Mouse (Mus musculus) neural tube, embryonic 14.5 days (tissue): ENCODE measurements around the gene Rnf186. TPM values are rescaled to one million over a fixed set of nuclear protein-coding genes. Genes with fewer than 3 reads are reported as not detected.

Experiments used
- ATAC-seq: fragments of 200-750 bp; cut with Nextera tagmentation; 2 replicates; pipeline ENCODE4 v1.8.0; 2017; ENCODE audit warnings: low read depth, mild to moderate bottlenecking, moderate TSS enrichment, moderate library complexity
- H3K27ac ChIP-seq: fragments of 300-500 bp; sonication (generic); 2 replicates; pipeline ENCODE4 v1.5.1; 2014; ENCODE audit warnings: low read depth, mild to moderate bottlenecking, control low read depth, low read length, moderate library complexity, mixed read lengths
- H3K27me3 ChIP-seq: fragments of 300-500 bp; sonication (generic); 2 replicates; pipeline ENCODE4 v1.6.1; 2014; ENCODE audit warnings: low read length; ENCODE audit not compliant: control insufficient read depth, insufficient read depth
- H3K36me3 ChIP-seq: fragments of 300-500 bp; sonication (generic); 2 replicates; pipeline ENCODE4 v1.6.1; 2014; ENCODE audit warnings: low read length, mixed read lengths; ENCODE audit not compliant: control insufficient read depth, insufficient read depth
- H3K4me1 ChIP-seq: fragments of 300-500 bp; sonication (generic); 2 replicates; pipeline ENCODE4 v1.6.1; 2014; ENCODE audit warnings: low read length; ENCODE audit not compliant: control insufficient read depth, insufficient read depth
- H3K4me2 ChIP-seq: fragments of 300-500 bp; sonication (generic); 2 replicates; pipeline ENCODE4 v1.6.1; 2014; ENCODE audit warnings: mild to moderate bottlenecking, low read depth, low read length, control low read depth
- H3K4me3 ChIP-seq: fragments of 300-500 bp; sonication (generic); 2 replicates; pipeline ENCODE4 v1.5.1; 2014; ENCODE audit warnings: low read depth, low read length, control low read depth, mixed read lengths
- H3K9ac ChIP-seq: fragments of 300-500 bp; sonication (generic); replicated peaks from 2 replicates; pipeline ENCODE4 v1.6.1; 2014; ENCODE audit warnings: low read depth, mild to moderate bottlenecking, control low read depth, low read length, mixed read lengths
- H3K9me3 ChIP-seq: fragments of 300-500 bp; sonication (generic); 2 replicates; pipeline ENCODE4 v1.6.1; 2016; ENCODE audit warnings: low read length; ENCODE audit not compliant: control insufficient read depth
- WGBS: fragments of 180-500 bp; shearing (Covaris S2); extraction: QIAGEN DNeasy Blood & Tissue Kit; methylation state at CpG from one replicate; pipeline ENCODE4 v1.1.7; 2014; 5-methylcytosine and 5-hydroxymethylcytosine counted together
- polyA plus RNA-seq: library from polyadenylated mRNA; unstranded; fragments of >200 nt; fragmentation: Nextera tagmentation; extraction: Ambion mirVana; gene quantifications from 2 replicates; pipeline ENCODE4 v1.2.1, GENCODE M21; 2014

Gene Rnf186
- polyA plus RNA-seq: not detected in 2 replicates

GRCm38 (mm10) chr4:138966866-138967265 lies at the start of gene Rnf186:
TSS of gene Rnf186 (plus strand) at chr4:138967112.
- H3K9ac ChIP-seq: no peak within 1 kb of the TSS
- H3K27ac ChIP-seq: no peak within 1 kb of the TSS
- no peak within 1 kb of the TSS for H3K4me2 ChIP-seq
- no peak within 1 kb of the TSS for H3K4me3 ChIP-seq
- no peaks in the 10 kb centered on the region for H3K36me3 ChIP-seq
- 94% methylated on average over 13 of the region's 13 CpGs for WGBS
- no peaks in the 10 kb centered on the region for H3K9me3 ChIP-seq
- no peaks in the 10 kb centered on the region for H3K4me1 ChIP-seq
- no peaks in the 10 kb centered on the region for H3K27me3 ChIP-seq
- no peak for ATAC-seq

DNA sequence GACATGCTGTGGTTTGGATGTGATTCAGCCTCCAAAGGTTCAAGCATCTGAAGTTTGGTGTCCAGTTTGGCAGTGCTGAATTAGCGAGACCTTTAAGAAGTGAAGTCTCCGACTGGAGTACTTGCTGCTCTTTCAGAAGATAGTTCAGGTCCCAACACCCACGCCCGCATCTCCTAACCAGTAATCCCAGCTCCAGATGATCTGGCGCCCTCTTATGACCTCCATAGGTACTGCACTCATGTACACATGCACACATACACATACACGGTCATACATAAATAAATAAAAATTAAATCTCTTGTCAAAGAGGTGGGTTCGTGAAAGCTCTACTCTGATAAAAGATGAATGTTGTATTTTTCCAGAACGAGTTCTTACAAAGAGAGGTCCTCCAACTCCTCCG lies 49.6 kb upstream of the Rnf186 start:
- ATAC-seq: no peak
- H3K9me3 ChIP-seq: no peaks in the 10 kb centered on the region
- no peak overlapping the region for H3K27ac ChIP-seq
- peaks cover 7% of the 10 kb centered on the region for H3K4me1 ChIP-seq
- H3K36me3 ChIP-seq: no peaks in the 10 kb centered on the region
- H3K27me3 ChIP-seq: no peaks in the 10 kb centered on the region
- WGBS: 85% methylated on average over 9 of the region's 9 CpGs
- no peak overlapping the region for H3K4me2 ChIP-seq
- H3K4me3 ChIP-seq: no peak overlapping the region
- no peak overlapping the region for H3K9ac ChIP-seq

DNA sequence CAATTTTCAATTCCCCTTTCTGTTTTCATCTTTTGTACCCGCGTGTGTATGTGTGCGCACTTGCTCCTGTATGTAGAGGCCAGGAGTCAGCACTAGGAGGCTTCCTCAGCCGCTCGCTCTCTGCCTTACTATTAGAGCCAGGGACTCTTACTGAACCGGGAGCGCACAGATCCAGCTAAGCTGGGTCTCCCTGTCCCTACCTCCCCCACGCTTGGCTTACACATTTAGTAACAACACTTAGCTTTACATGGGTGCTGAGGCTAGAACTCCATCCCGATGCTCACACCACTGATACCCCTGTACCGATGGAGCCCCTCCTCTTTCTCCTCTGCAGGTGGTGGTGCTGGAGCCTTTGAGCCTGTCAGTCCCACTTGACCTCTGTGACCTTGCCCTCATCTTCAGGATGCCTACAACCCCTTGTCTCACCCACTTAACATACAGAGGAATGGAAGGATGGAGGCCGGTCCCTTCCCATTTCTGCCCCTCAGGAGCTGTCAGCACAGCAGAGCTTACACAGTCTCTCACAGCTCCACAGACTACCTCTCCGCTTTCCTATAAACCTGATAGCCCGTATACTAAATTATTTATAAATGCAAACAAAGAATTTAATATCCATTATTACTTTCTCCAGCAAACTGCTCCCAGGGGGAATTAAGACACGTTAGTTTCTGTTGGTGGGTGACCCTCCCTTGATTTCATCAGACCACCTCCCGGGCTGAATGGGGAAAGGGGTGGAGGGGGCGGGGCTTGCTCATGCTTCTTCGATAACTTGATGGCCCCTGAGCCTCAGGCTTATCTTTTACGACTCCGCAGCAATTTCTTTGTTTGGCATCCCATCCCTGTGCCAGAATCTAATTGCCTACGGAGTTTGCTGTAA lies 45.4 kb upstream of the Rnf186 start:
- no peak overlapping the region for H3K9ac ChIP-seq
- WGBS: 35% methylated on average over 20 of the region's 20 CpGs
- no peaks in the 10 kb centered on the region; the same call in 1 of the 2 replicates for H3K4me1 ChIP-seq
- no peaks in the 10 kb centered on the region for H3K27me3 ChIP-seq
- H3K27ac ChIP-seq: peak overlapping the region; percentile 7
- H3K36me3 ChIP-seq: no peaks in the 10 kb centered on the region
- peak; percentile 77 for ATAC-seq
- H3K9me3 ChIP-seq: no peaks in the 10 kb centered on the region
- H3K4me3 ChIP-seq: peak overlapping the region; percentile 10; the same call in 1 of the 2 replicates
- H3K4me2 ChIP-seq: peak overlapping the region; percentile 51

DNA sequence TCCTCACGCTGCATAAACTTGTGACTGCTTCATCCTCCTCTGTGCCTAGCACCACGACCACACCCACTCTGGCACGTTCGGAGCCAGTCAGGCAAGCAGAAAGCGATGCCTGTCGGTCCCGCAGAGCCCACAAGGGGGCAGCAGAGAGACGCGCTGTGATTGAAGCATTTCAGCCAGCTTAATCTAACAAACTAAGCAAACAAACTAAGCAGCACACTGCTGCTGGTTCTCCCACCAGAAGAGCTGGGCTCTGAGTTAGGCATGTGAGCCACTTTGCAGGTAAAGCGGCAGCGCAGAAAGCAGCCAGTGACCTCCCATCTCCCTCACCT lies 44.8 kb upstream of the Rnf186 start:
- Histone ChIP-seq H3K4me3 (peak overlapping the region; percentile 10; the same call in 1 of the 2 replicates), H3K4me2 (peak overlapping the region; percentile 51), H3K4me1 (no peaks in the 10 kb centered on the region; the same call in 1 of the 2 replicates), H3K27me3 (no peaks in the 10 kb centered on the region), H3K9ac (no peak overlapping the region), H3K36me3 (no peaks in the 10 kb centered on the region), H3K27ac (peak overlapping the region; percentile 5; the same call in 1 of the 2 replicates), H3K9me3 (no peaks in the 10 kb centered on the region)
- WGBS: 2% methylated on average over 11 of the region's 11 CpGs
- ATAC-seq: peak; percentile 84

GRCm38 (mm10) chr4:138925561-138925960 lies 41.4 kb upstream of the Rnf186 start:
- no peaks in the 10 kb centered on the region for H3K36me3 ChIP-seq
- no peaks in the 10 kb centered on the region for H3K9me3 ChIP-seq
- 44% methylated on average over 2 of the region's 2 CpGs for WGBS
- H3K9ac ChIP-seq: no peak overlapping the region
- no peaks in the 10 kb centered on the region for H3K27me3 ChIP-seq
- H3K4me2 ChIP-seq: no peak overlapping the region
- H3K4me1 ChIP-seq: no peaks in the 10 kb centered on the region; the same call in 1 of the 2 replicates
- ATAC-seq: no peak
- no peak overlapping the region for H3K27ac ChIP-seq
- no peak overlapping the region for H3K4me3 ChIP-seq

DNA sequence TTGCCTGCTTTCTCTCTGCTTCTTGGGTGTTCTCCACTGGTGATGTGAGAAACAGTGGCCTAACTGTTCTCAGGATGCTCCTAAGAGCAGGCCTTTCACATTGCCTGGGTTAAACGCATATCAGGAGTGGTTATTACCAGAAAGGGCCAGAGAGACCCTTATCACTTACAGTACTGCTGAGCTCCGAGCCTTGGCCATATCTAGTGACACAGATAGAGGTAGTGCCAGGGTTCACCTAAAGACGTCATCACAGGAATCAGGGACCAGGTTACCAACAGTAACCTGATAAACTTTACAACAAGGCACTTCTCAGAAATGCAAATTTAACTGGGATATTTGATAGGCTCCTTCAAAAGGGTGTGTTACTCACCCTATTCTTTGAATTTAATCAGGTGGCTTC lies 33.0 kb upstream of the Rnf186 start:
- H3K27ac ChIP-seq: no peak overlapping the region
- no peak overlapping the region for H3K4me3 ChIP-seq
- H3K4me2 ChIP-seq: no peak overlapping the region
- H3K4me1 ChIP-seq: no peaks in the 10 kb centered on the region
- no peak overlapping the region for H3K9ac ChIP-seq
- no peak for ATAC-seq
- H3K27me3 ChIP-seq: no peaks in the 10 kb centered on the region
- H3K36me3 ChIP-seq: no peaks in the 10 kb centered on the region
- WGBS: 81% methylated on average over 3 of the region's 3 CpGs
- no peaks in the 10 kb centered on the region for H3K9me3 ChIP-seq

DNA sequence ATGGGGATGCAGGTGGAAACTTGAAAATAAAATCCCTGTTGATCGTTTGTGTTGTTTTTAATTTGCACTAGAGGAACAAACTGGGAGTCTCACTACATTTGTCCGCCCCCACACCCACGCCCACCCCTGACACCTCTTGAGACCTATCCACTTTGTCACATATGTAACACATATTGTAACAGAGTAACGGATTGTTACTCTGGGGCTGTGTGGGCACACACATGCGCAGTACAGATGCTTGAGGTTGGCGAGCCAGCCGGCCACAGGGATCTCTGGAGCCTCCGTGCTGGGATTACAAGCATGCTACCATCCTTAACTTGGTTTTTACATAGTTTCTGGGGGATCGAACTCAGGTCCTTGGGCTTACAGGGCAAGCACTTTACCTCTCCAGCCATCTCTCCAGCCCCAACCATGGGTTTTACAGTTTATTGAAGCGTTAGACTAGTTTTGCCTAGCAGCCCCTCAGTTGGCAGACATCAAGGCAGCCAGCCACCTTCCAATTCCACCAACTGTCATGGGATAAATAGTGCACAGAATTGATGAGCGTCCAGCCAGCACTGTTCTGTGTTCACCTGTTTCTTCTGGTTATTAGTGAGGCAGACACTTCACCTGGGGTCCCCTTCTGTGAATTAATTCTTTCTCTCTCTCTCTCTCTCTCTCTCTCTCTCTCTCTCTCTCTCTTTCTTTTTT lies 32.3 kb upstream of the Rnf186 start:
- Histone ChIP-seq H3K4me3 (no peak overlapping the region), H3K9ac (no peak overlapping the region), H3K4me1 (no peaks in the 10 kb centered on the region), H3K27ac (no peak overlapping the region), H3K4me2 (no peak overlapping the region), H3K27me3 (no peaks in the 10 kb centered on the region), H3K36me3 (no peaks in the 10 kb centered on the region), H3K9me3 (no peaks in the 10 kb centered on the region)
- no peak for ATAC-seq
- WGBS: 85% methylated on average over 11 of the region's 11 CpGs

DNA sequence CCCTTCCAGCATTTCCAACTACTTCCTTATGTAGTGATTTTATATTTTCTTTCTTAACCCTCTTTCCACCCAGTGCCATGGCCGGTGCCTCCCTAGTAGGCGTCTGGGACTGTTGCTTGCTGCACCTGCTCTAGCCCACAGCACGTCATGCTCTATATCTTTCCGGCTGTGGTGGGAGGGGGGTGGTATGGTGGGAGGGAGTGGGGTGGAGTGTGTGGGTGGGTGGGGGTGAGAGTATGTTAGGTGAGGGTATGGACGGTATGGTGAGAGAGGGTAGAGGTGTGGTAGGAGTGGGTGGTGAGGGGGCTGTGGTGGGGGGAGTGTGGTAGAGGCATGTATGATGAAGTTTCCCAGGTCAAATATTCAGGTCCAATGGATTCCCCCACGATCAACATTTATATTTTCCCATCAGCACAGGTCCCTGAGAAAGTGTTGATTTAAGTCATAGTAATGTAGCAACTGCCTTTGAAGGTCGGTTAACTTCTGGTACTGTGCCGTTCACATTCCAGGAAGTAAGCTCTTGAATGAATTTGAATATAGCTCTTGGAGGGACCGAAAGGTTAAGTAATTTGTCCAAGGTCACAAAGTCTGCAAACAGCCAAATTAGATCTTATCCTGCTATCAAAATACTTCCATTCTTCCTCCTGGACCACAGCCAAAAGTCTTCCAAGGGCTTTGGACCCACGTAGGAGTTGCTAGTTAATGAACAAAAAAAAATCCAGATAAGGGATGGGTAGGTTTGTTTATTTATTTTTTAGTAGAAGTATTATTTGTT lies 28.2 kb upstream of the Rnf186 start:
- H3K9ac ChIP-seq: no peak overlapping the region
- H3K36me3 ChIP-seq: no peaks in the 10 kb centered on the region
- H3K9me3 ChIP-seq: no peaks in the 10 kb centered on the region
- H3K27me3 ChIP-seq: no peaks in the 10 kb centered on the region
- no peak overlapping the region for H3K27ac ChIP-seq
- 0 out of 2 replicates have a peak, but pooled peaks cover 3% of the 10 kb centered on the region for H3K4me1 ChIP-seq
- no peak for ATAC-seq
- WGBS: 84% methylated on average over 10 of the region's 10 CpGs
- H3K4me3 ChIP-seq: no peak overlapping the region
- no peak overlapping the region for H3K4me2 ChIP-seq
